Mouse (Mus musculus): ENCODE data around the gene Shkbp1.

GRCm38 (mm10) chr7:27323001-27323400, 32.8 kb downstream of the Shkbp1 start:
- TF ChIP-seq CTCF (IDR thresholded peaks at IDR 0.05; ENCODE audit: low read depth, low read length): no peak
- no peak for TF ChIP-seq POLR2A (IDR thresholded peaks at IDR 0.05; ENCODE audit: insufficient read depth, low read length)

Data from ES-Bruce4 (cell line).